Mouse (Mus musculus): Measurements from ENCODE around the gene Acacb. TPM values are rescaled to one million over a fixed set of nuclear protein-coding genes. Genes with fewer than 3 reads are reported as not detected.

The Acacb gene
- polyA plus RNA-seq, 1 experiment from 2014 or later, result 0.70 TPM

DNA sequence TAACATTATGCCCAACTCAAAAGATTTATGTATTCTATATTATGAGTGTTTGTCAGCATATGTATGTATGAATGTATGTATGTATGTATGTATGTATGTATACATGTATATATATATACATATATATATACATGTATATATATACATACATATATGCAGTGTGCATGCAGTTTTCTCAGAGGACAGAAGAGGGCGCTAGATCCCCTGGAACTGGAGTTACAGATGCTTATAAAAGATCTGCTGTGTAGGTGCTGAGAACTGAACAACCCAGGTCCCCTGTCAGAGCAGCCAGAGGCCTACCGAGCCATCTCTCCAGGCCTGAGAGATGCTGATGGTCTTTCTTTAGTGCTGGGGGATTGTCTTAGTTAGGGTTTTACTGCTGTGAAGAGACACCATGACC is 40.8 kb downstream of the Acacb start:
- Histone ChIP-seq H3K4me1 (no peaks in the 10 kb centered on the region), H3K9me3 (replicated peaks) (no peaks in the 10 kb centered on the region), H3K9ac (no peak overlapping the region), H3K27ac (no peak overlapping the region), H3K4me2 (no peak overlapping the region), H3K36me3 (no peaks in the 10 kb centered on the region), H3K4me3 (no peak overlapping the region), H3K27me3 (replicated peaks) (no peaks in the 10 kb centered on the region; the same call in 1 of the 2 replicates)
- no peak for ATAC-seq
- WGBS (ENCODE audit: insufficient replicate concordance), result 55% methylated on average over 2 of the region's 2 CpGs

DNA sequence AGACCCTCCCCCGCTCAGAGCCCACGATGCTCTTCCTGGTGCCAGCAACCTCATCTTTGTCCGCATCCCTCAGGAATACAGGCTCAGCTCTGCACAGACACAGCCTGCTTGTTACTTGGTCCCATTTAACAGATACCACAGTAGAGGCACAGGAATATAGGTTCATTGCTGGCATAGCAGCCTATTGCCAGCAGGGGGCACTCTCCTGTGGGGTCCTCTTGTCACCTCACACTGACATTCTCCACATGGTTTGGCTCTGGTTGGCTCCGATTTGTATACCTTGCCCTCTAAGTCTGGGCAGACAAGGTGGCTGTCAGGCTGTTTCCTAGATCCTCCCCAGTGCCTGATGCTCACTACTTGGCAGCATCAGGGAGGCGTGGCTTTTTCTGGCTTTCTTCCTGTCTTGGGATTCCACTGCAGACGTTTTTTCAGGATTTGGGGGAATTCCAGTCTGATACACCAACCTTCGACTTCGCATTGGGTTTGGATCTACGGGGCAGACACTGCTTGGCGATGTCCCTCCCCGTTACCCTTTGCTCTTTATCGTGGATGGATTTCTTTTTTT is 42.6 kb downstream of the Acacb start:
- WGBS (ENCODE audit: insufficient replicate concordance), result 66% methylated on average over 12 of the region's 12 CpGs
- ATAC-seq, result no peak
- Histone ChIP-seq H3K4me2 (no peak overlapping the region), H3K4me3 (no peak overlapping the region), H3K9me3 (replicated peaks) (no peaks in the 10 kb centered on the region), H3K27ac (no peak overlapping the region), H3K36me3 (no peaks in the 10 kb centered on the region), H3K27me3 (replicated peaks) (peaks cover 5% of the 10 kb centered on the region; the same call in 1 of the 2 replicates), H3K4me1 (no peaks in the 10 kb centered on the region), H3K9ac (no peak overlapping the region)

DNA sequence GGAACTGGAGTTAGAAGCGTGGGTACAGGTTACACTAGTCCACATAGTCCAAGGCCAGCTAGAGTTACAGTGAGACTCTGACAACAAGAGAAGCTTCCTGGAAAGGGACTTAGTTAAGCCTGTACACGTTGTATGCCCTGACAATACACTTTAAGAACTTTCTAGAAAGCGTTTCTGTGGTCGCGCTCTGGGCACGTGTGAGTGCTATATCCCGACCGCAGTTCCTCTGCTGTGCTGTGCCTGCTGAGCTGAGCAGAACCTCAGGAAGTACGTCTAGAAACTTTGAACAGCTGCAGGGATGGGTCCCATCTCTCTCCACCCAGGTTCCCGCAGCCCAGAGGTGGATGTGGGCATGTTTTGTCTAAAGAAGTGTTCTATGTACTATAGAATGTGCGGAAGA is 47.8 kb downstream of the Acacb start:
- WGBS (ENCODE audit: insufficient replicate concordance), result 64% methylated on average over 11 of the region's 11 CpGs
- no peak for ATAC-seq
- Histone ChIP-seq H3K9ac (no peak overlapping the region), H3K4me1 (0 out of 2 replicates have a peak, but pooled peaks cover 3% of the 10 kb centered on the region), H3K36me3 (no peaks in the 10 kb centered on the region), H3K27me3 (replicated peaks) (peaks cover 5% of the 10 kb centered on the region; the same call in 1 of the 2 replicates), H3K9me3 (replicated peaks) (no peaks in the 10 kb centered on the region), H3K4me2 (no peak overlapping the region), H3K4me3 (no peak overlapping the region), H3K27ac (no peak overlapping the region)

DNA sequence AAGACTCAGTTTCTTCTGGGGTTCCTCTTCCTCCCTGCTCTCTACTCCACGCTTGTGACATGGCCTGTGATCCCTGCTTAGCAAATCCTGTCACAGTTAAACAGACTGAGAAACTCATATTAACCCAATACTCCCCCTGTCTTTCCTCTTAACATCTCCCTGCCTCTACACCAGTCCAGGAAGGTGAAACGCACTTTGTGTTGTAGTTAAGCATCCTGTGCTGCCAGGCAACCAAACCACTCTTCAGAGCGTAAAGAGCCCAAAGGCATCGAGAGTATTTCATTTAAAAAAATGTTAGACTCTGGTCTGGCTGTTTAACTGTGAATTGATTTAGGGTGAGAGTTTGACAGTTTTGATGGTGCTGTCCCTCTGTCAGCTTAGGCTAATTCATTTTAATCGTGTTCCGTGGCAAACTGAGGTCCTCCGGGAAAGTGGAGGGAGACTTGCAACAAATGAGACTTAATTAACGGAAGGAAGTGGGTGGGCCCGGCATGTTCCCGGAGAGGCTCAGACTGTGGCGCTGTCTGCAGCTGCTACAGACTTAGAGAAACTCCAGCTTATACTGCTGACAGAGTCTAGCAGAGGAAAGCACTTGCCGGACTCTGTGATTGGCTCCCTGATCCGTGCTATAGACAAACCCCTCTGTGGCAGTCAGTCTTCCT is 52.9 kb downstream of the Acacb start:
- H3K9ac ChIP-seq, result no peak overlapping the region
- H3K4me2 ChIP-seq, result peak overlapping the region; percentile 21; the same call in 1 of the 2 replicates
- ATAC-seq, result no peak

DNA sequence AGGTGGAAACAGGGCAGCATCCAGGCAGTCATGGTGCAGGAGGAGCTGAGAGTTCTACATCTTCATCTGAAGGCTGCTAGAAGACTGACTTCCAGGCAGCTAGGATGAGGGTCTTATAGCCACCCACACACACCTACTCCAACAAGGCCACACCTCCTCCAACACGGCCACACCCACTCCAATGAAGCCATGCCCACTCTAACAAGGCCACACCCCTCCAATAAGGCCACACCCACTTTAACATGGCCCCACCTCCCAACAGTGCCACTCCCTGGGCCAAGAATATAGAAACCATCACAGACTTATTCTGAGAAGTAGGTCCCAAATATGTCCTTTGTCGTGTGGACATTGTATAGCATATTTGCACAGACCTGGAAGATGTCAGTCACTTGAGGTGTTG is 59.8 kb downstream of the Acacb start:
- Histone ChIP-seq H3K27ac (no peak overlapping the region), H3K4me2 (no peak overlapping the region), H3K27me3 (replicated peaks) (no peaks in the 10 kb centered on the region), H3K4me1 (no peaks in the 10 kb centered on the region), H3K4me3 (no peak overlapping the region), H3K9ac (no peak overlapping the region), H3K36me3 (no peaks in the 10 kb centered on the region), H3K9me3 (replicated peaks) (no peaks in the 10 kb centered on the region)
- ATAC-seq, result no peak
- WGBS (ENCODE audit: insufficient replicate concordance), result 52% methylated on average over 2 of the region's 2 CpGs

More for the DNA sequence above, 52.9 kb downstream of the Acacb start:
- 15% methylated on average over 13 of the region's 13 CpGs for WGBS (ENCODE audit: insufficient replicate concordance)
- Histone ChIP-seq H3K4me3 (no peak overlapping the region), H3K9me3 (replicated peaks) (no peaks in the 10 kb centered on the region), H3K27me3 (replicated peaks) (no peaks in the 10 kb centered on the region), H3K27ac (no peak overlapping the region), H3K36me3 (no peaks in the 10 kb centered on the region), H3K4me1 (peaks cover 8% of the 10 kb centered on the region; the same call in 1 of the 2 replicates)

DNA sequence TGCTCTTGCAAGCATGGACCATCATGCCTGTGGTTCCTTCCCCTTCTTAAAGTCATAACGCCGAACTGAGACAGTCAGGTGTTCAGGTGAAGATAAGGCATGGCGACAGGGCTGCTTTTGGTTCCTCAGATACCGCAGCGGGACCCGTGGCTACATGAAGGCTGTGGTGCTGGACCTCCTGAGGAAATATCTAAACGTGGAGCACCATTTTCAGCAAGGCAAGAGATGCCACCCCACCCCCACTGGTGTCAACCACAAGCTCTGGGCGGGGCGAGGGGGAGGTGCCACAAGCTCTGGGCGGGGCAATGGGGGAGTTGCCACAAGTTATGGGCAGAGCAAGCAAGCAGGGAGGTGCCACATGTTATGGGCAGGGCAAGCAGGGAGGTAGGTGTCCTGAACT is 66.8 kb downstream of the Acacb start:
- Histone ChIP-seq H3K4me3 (no peak overlapping the region; the same call in 1 of the 2 replicates), H3K9ac (no peak overlapping the region), H3K36me3 (no peaks in the 10 kb centered on the region), H3K4me1 (peaks cover 24% of the 10 kb centered on the region), H3K9me3 (replicated peaks) (no peaks in the 10 kb centered on the region), H3K27ac (0 out of 2 replicates have a peak overlapping the region, but pooled peaks have one; percentile 25), H3K4me2 (peak overlapping the region; percentile 48), H3K27me3 (replicated peaks) (no peaks in the 10 kb centered on the region)
- 21% methylated on average over 10 of the region's 10 CpGs for WGBS (ENCODE audit: insufficient replicate concordance)
- ATAC-seq, result peak; percentile 82

DNA sequence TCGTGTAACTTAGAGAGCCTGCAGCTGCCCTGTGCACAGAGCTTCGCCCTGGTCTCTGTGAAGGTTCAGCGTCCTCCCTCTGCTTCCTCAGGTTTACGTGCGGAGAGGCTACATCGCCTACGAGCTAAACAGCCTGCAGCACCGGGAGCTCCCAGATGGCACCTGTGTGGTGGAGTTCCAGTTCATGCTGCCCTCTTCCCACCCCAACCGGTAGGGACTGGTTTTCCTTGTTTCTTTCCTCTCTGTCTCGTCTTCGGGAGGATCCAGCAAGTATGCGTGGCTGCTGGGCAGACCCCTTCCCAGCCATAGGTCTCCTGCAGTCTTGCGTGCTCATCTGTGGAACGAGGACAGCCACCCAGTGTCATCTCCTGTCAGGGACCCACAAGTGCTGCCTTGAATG is 72.4 kb downstream of the Acacb start:
- Histone ChIP-seq H3K9ac (no peak overlapping the region), H3K9me3 (replicated peaks) (peaks cover under 1% of the 10 kb centered on the region; the same call in 1 of the 2 replicates), H3K4me2 (no peak overlapping the region), H3K4me1 (peaks cover 9% of the 10 kb centered on the region), H3K4me3 (no peak overlapping the region), H3K27me3 (replicated peaks) (no peaks in the 10 kb centered on the region), H3K27ac (no peak overlapping the region), H3K36me3 (no peaks in the 10 kb centered on the region)
- WGBS (ENCODE audit: insufficient replicate concordance), result 74% methylated on average over 14 of the region's 14 CpGs
- ATAC-seq, result no peak

DNA sequence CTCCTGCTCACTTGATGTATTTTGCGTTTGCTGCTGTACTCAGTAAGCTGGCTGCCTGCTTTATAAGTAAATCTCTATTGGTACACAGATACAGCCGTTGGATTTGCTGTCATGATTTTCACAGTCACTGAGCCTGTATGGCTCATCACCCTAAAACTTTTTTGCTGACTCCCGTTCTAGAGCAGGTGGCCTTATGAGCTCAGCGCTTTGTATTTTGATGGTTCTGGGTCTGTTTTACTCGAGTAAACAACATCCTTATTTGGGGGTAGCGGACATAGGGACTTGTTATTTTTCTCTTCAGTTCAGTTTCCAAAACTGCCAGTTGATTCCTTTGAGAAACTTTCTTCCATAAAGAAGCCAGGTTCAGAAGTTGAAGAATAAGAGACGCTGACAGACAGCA is 79.7 kb downstream of the Acacb start:
- H3K36me3 ChIP-seq, result no peaks in the 10 kb centered on the region
- H3K9me3 ChIP-seq (replicated peaks), result peaks cover 15% of the 10 kb centered on the region
- no peaks in the 10 kb centered on the region for H3K27me3 ChIP-seq (replicated peaks)
- no peak overlapping the region for H3K27ac ChIP-seq
- no peak for ATAC-seq
- H3K4me2 ChIP-seq, result no peak overlapping the region
- no peak overlapping the region for H3K9ac ChIP-seq
- no peaks in the 10 kb centered on the region for H3K4me1 ChIP-seq
- WGBS (ENCODE audit: insufficient replicate concordance), result 77% methylated on average over 7 of the region's 7 CpGs
- no peak overlapping the region for H3K4me3 ChIP-seq

DNA sequence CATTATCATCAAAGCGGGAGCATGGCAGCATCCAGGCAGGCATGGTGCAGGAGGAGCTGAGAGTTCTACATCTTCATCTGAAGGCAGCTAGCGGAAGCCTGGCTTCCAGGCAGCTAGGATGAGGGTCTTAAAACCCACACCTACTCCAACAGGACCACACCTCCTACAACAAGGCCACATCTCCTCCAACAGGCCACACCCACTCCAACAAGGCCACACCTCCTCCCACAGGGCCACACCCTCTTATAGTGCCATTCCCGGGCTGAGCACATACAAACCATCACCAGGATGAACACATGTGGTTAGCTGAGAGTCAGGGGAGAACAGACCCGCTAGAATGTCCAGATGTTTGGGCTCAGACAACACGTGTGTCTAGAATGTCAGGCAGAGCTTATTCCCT is 82.6 kb downstream of the Acacb start:
- no peak overlapping the region for H3K27ac ChIP-seq
- no peaks in the 10 kb centered on the region for H3K4me1 ChIP-seq
- no peak for ATAC-seq
- no peak overlapping the region for H3K4me2 ChIP-seq
- no peaks in the 10 kb centered on the region; the same call in 1 of the 2 replicates for H3K27me3 ChIP-seq (replicated peaks)
- H3K36me3 ChIP-seq, result no peaks in the 10 kb centered on the region
- no peak overlapping the region for H3K9ac ChIP-seq
- WGBS (ENCODE audit: insufficient replicate concordance), result 59% methylated on average over 5 of the region's 5 CpGs
- no peak overlapping the region for H3K4me3 ChIP-seq
- H3K9me3 ChIP-seq (replicated peaks), result peaks cover 13% of the 10 kb centered on the region

DNA sequence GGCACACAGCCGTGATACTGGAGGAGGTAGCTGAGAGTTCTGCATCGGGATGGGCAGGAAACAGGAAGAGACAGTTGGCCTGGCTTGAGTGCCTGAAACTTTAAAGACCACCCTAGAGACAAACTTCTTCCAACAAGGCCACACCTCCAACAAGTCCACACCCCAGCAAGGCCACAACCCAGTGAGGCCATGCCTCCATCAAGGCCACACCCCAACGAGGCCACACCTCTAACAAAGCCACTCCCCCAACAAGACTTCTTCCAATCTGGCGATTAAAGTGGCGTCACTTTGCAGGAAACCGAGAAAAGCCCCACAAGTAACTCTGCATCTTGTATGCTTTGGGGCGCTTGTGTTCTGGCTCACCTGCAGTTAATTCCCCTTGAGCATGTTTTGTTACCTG is 92.6 kb downstream of the Acacb start:
- no peaks in the 10 kb centered on the region for H3K36me3 ChIP-seq
- no peaks in the 10 kb centered on the region for H3K9me3 ChIP-seq (replicated peaks)
- H3K4me2 ChIP-seq, result no peak overlapping the region
- no peak overlapping the region for H3K27ac ChIP-seq
- H3K9ac ChIP-seq, result no peak overlapping the region
- no peak overlapping the region for H3K4me3 ChIP-seq
- no peak for ATAC-seq
- H3K27me3 ChIP-seq (replicated peaks), result peaks cover 4% of the 10 kb centered on the region
- WGBS (ENCODE audit: insufficient replicate concordance), result 15% methylated on average over 7 of the region's 7 CpGs
- peaks cover 10% of the 10 kb centered on the region for H3K4me1 ChIP-seq

DNA sequence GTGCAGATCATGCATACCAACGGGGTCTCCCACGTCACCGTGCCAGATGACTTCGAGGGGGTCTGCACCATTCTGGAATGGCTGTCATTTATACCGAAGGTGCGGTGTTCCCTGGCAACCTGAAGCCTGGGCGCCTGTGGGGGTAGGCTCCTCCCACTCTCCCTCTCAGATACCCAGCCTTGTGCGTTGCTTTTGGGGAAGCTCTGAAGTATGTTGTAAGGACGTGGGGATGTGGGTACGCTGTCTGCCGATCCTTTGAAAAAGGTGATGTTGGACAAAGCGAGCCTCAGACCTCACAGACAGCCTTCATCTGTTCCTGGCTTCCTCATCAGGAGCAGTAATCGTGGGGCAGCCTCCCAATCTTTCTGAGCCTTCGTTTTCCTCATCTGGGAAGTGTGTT is 93.4 kb downstream of the Acacb start:
- no peak overlapping the region for H3K4me3 ChIP-seq
- no peak overlapping the region for H3K27ac ChIP-seq
- H3K9ac ChIP-seq, result no peak overlapping the region
- ATAC-seq, result no peak
- H3K4me2 ChIP-seq, result no peak overlapping the region
- 39% methylated on average over 14 of the region's 14 CpGs for WGBS (ENCODE audit: insufficient replicate concordance)
- peaks cover 10% of the 10 kb centered on the region for H3K4me1 ChIP-seq
- H3K9me3 ChIP-seq (replicated peaks), result no peaks in the 10 kb centered on the region
- H3K27me3 ChIP-seq (replicated peaks), result peaks cover 4% of the 10 kb centered on the region; the same call in 1 of the 2 replicates
- H3K36me3 ChIP-seq, result no peaks in the 10 kb centered on the region

DNA sequence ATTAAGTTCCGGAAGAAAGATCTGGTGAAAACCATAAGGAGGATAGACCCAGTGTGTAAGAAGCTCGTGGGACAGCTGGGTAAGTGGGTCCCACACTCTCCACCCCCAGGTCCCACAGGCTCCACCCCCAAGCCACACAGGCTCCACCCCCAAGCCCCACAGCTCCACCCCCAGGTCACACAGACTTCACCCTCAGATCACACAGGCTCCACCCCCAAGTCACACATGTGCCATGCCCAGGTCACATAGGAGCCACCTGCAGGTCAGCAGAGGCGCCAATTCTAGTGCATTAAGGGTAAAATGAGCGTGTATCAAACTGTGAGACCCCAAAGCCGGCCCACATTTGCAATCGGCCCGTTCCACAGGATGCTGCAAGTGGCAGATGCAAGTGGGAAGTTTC is 100.1 kb downstream of the Acacb start:
- no peaks in the 10 kb centered on the region for H3K9me3 ChIP-seq (replicated peaks)
- no peak overlapping the region for H3K9ac ChIP-seq
- 62% methylated on average over 7 of the region's 7 CpGs for WGBS (ENCODE audit: insufficient replicate concordance)
- ATAC-seq, result no peak
- H3K27ac ChIP-seq, result no peak overlapping the region
- no peaks in the 10 kb centered on the region for H3K36me3 ChIP-seq
- no peaks in the 10 kb centered on the region; the same call in 1 of the 2 replicates for H3K27me3 ChIP-seq (replicated peaks)
- no peak overlapping the region for H3K4me2 ChIP-seq
- H3K4me1 ChIP-seq, result 0 out of 2 replicates have a peak, but pooled peaks cover 2% of the 10 kb centered on the region
- H3K4me3 ChIP-seq, result no peak overlapping the region
